Mouse (Mus musculus) small intestine, adult 2 months (tissue): ENCODE results near the gene Lamtor2. TPM values are rescaled to one million over a fixed set of nuclear protein-coding genes. Genes with fewer than 3 reads are reported as not detected.
A peak's percentile ranks its signal among the peaks of the same experiment; 100 is the strongest.

Source experiments
- H3K27ac ChIP-seq: fragments of 200-500 bp; 2 replicates; pipeline ENCODE4 v1.5.1; 2012; ENCODE audit warnings: low read depth, low read length, control low read depth, inconsistent platforms; ENCODE audit not compliant: insufficient read depth
- H3K27me3 ChIP-seq: fragments of 200-500 bp; 2 replicates; pipeline ENCODE4 v1.6.1; 2012; ENCODE audit warnings: mild to moderate bottlenecking, moderate library complexity, low read length, inconsistent platforms; ENCODE audit not compliant: control insufficient read depth, insufficient read depth
- H3K36me3 ChIP-seq: fragments of 200-500 bp; 2 replicates; pipeline ENCODE4 v1.6.1; 2012; ENCODE audit warnings: mild to moderate bottlenecking, low read length, control low read depth, inconsistent platforms; ENCODE audit not compliant: control insufficient read depth, insufficient read depth
- H3K4me1 ChIP-seq: fragments of 200-500 bp; 2 replicates; pipeline ENCODE4 v1.6.1; 2012; ENCODE audit warnings: low read length, inconsistent platforms, mixed read lengths; ENCODE audit not compliant: control insufficient read depth, insufficient read depth, insufficient read length
- H3K4me3 ChIP-seq: fragments of 200-500 bp; 2 replicates; pipeline ENCODE4 v1.5.1; 2012; ENCODE audit warnings: low read depth, mild to moderate bottlenecking, control low read depth, inconsistent platforms, low read length, moderate library complexity
- CTCF ChIP-seq: fragments of 200-500 bp; IDR thresholded peaks from 2 replicates; pipeline ENCODE4 v1.5.1; 2012; ENCODE audit warnings: low read depth, mild to moderate bottlenecking, control low read depth, inconsistent platforms, low read length, moderate library complexity, mixed read lengths; ENCODE audit not compliant: insufficient replicate concordance, insufficient read length; ENCODE audit errors: extremely low read depth
- POLR2A ChIP-seq: fragments of 200-500 bp; IDR thresholded peaks from 2 replicates; pipeline ENCODE4 v1.6.1; 2012; ENCODE audit warnings: low read depth, mild to moderate bottlenecking, control low read depth, inconsistent platforms, low read length, moderate library complexity
- WGBS: fragments of 180-500 bp; shearing (Covaris S2); methylation state at CpG from one replicate; pipeline ENCODE4 v1.1.7; 2018; 5-methylcytosine and 5-hydroxymethylcytosine counted together
- polyA plus RNA-seq: library from polyadenylated mRNA; depleted of rRNA; stranded (reverse); fragments of >200 nt; gene quantifications from 2 replicates; pipeline ENCODE4 v1.2.3, GENCODE M21; 2012

Lamtor2 gene
- polyA plus RNA-seq, 1 experiment, result 167 TPM

GRCm38 (mm10) chr3:88511559-88511958, 41.3 kb downstream of the Lamtor2 start:
- Histone ChIP-seq H3K4me1 (peaks cover 57% of the 10 kb centered on the region), H3K4me3 (no peak overlapping the region), H3K36me3 (no peaks in the 10 kb centered on the region), H3K27me3 (no peaks in the 10 kb centered on the region), H3K27ac (peak overlapping the region; percentile 96; the same call in 1 of the 2 replicates)
- TF ChIP-seq CTCF (no peak), POLR2A (no peak)
- WGBS, result 61% methylated on average over 4 of the region's 4 CpGs

GRCm38 (mm10) chr3:88510421-88511289, 42.2 kb downstream of the Lamtor2 start:
- Histone ChIP-seq H3K4me3 (peak overlapping the region; percentile 64; the same call in 1 of the 2 replicates), H3K36me3 (no peaks in the 10 kb centered on the region), H3K27me3 (no peaks in the 10 kb centered on the region), H3K4me1 (peaks cover 51% of the 10 kb centered on the region), H3K27ac (peak overlapping the region; percentile 69)
- 53% methylated on average over 13 of the region's 13 CpGs for WGBS
- TF ChIP-seq POLR2A (no peak), CTCF (no peak)

- H3K4me1 ChIP-seq, result peaks cover 44% of the 10 kb centered on the region
- TF ChIP-seq CTCF, result peak; percentile 79; the same call in 1 of the 2 replicates
- TF ChIP-seq POLR2A, result peak; percentile 60
- H3K4me3 ChIP-seq, result peak within 1 kb of the TSS; percentile 64
- peak within 1 kb of the TSS; percentile 95 for H3K27ac ChIP-seq
- H3K36me3 ChIP-seq, result no peaks in the 10 kb centered on the region
- no peaks in the 10 kb centered on the region for H3K27me3 ChIP-seq
- under 1% methylated on average over 31 of the region's 31 CpGs for WGBS
Measured at GRCm38 (mm10) chr3:88509692-88510420, 43.0 kb downstream of the Lamtor2 start, which contains the start of gene Lmna. Gene Lmna (minus strand): TSS chr3:88509956.

GRCm38 (mm10) chr3:88509250-88509649, 43.6 kb downstream of the Lamtor2 start:
- WGBS, result 37% methylated on average over 3 of the region's 3 CpGs
- peak overlapping the region; percentile 31 for H3K4me3 ChIP-seq
- H3K4me1 ChIP-seq, result peaks cover 37% of the 10 kb centered on the region
- TF ChIP-seq CTCF (no peak), POLR2A (no peak)
- peak overlapping the region; percentile 95 for H3K27ac ChIP-seq
- H3K36me3 ChIP-seq, result no peaks in the 10 kb centered on the region
- no peaks in the 10 kb centered on the region for H3K27me3 ChIP-seq

- Histone ChIP-seq H3K36me3 (no peaks in the 10 kb centered on the region), H3K4me3 (no peak overlapping the region), H3K4me1 (peaks cover 20% of the 10 kb centered on the region), H3K27me3 (no peaks in the 10 kb centered on the region), H3K27ac (no peak overlapping the region)
- WGBS, result 69% methylated on average over 7 of the region's 7 CpGs
- no peak for TF ChIP-seq CTCF
Measured at GRCm38 (mm10) chr3:88505765-88506164, 47.1 kb downstream of the Lamtor2 start.

GRCm38 (mm10) chr3:88505081-88505480, 47.8 kb downstream of the Lamtor2 start:
- no peak overlapping the region for H3K27ac ChIP-seq
- TF ChIP-seq CTCF (no peak), POLR2A (no peak)

More at GRCm38 (mm10) chr3:88505081-88505480, 47.8 kb downstream of the Lamtor2 start:
- H3K4me1 ChIP-seq, result peaks cover 20% of the 10 kb centered on the region
- H3K36me3 ChIP-seq, result no peaks in the 10 kb centered on the region
- H3K4me3 ChIP-seq, result no peak overlapping the region
- WGBS, result 85% methylated on average over 6 of the region's 6 CpGs
- no peaks in the 10 kb centered on the region for H3K27me3 ChIP-seq
